Mouse (Mus musculus): ENCODE measurements around the gene Cxcl12.

The Cxcl12 gene

DNA sequence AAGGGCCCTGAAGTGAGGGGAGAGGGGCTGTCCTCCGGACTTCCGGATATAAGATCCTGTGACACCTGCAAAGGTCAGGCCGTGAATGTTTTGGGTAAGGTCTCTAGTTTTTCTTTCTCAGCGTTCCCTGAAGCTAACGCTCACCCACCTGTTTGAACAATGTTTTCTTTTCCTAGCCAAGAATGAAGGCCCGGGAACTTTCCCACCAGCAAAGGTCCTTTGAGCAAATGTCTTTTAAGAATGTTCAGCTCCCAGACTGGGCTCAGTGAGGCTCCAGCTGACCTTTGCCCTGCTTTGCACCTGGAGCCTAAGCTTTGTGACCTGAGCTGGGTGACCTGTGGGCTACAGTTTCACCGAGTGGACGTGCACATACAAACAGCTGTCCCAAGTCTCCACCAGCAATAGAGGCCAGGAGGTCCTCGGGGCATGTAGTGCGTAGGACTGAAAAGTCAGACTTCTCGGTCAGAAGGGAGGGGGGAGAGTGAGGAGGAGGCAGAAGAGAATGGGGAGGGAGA, 52.6 kb downstream of the Cxcl12 start:
- DNase-seq (ENCODE audit: low spot score) = peak; percentile 68

Data from embryo, embryonic 10 days (tissue).